Mouse (Mus musculus): ENCODE measurements around the gene Mrc1. TPM values are rescaled to one million over a fixed set of nuclear protein-coding genes. Genes with fewer than 3 reads are reported as not detected.

Gene Mrc1
- polyA plus RNA-seq, 1 experiment from 2014 or later, result 4.1 TPM

- Histone ChIP-seq H3K4me2 (ENCODE audit: low read length) (no peak overlapping the region), H3K27ac (ENCODE audit: low read length) (no peak overlapping the region), H3K27me3 (replicated peaks; ENCODE audit: control insufficient read depth, insufficient read depth, low read length) (no peaks in the 10 kb centered on the region), H3K9ac (replicated peaks; ENCODE audit: low read depth, low read length) (no peak overlapping the region), H3K4me1 (replicated peaks; ENCODE audit: control insufficient read depth, insufficient read depth, low read length) (no peaks in the 10 kb centered on the region), H3K9me3 (ENCODE audit: control insufficient read depth, low read length) (no peaks in the 10 kb centered on the region), H3K4me3 (replicated peaks; ENCODE audit: low read length) (no peak overlapping the region), H3K36me3 (ENCODE audit: control insufficient read depth, insufficient read depth) (no peaks in the 10 kb centered on the region)
- 85% methylated on average over 1 of the region's 1 CpGs for WGBS
- ATAC-seq, result no peak
Measured at GRCm38 (mm10) chr2:14210731-14211130, 18.5 kb upstream of the Mrc1 start.

DNA sequence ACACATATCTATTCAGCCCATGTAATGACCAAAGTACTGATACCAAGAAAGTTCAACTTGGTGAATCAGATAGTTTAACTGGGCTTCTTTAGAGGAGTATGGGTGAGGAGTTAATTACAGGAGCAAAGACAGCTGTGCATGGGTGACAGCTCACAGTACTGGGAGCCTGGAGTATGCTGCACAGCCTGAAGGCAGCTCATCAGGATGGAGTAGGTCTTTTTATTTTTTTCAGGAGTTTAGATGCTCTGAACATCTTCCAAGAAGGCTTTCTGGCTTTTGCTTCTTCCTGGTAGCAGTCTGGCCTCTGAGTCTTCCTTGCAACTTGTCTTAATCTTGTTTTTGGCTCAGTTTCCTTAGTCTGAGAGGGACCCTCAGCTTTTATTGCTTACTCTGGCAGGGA, 17.6 kb upstream of the Mrc1 start:
- no peaks in the 10 kb centered on the region for H3K4me1 ChIP-seq (replicated peaks; ENCODE audit: control insufficient read depth, insufficient read depth, low read length)

DNA sequence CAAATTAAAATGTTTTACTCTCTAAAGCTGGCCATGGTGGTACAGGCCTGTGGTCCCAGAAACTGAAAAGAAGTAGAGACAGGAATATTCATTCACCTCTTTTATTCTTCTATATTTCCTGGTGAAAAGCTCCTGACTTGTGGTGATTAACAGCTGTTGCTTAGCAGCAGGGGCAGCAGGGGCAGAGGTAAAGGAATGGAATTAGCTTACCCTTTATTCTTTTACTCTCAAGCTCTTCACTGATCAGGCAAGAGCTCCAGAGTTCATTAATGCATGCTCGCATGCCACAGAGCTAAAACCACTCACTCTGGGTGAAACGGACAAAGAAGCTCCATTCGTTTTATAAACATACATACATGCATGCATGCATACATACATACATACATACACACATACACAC, 14.4 kb upstream of the Mrc1 start:
- Histone ChIP-seq H3K4me2 (ENCODE audit: low read length) (no peak overlapping the region), H3K36me3 (ENCODE audit: control insufficient read depth, insufficient read depth) (no peaks in the 10 kb centered on the region), H3K9me3 (ENCODE audit: control insufficient read depth, low read length) (no peaks in the 10 kb centered on the region), H3K4me1 (replicated peaks; ENCODE audit: control insufficient read depth, insufficient read depth, low read length) (no peaks in the 10 kb centered on the region), H3K27ac (ENCODE audit: low read length) (no peak overlapping the region), H3K27me3 (replicated peaks; ENCODE audit: control insufficient read depth, insufficient read depth, low read length) (no peaks in the 10 kb centered on the region), H3K4me3 (replicated peaks; ENCODE audit: low read length) (no peak overlapping the region), H3K9ac (replicated peaks; ENCODE audit: low read depth, low read length) (no peak overlapping the region)
- ATAC-seq, result no peak
- 7% methylated on average over 3 of the region's 3 CpGs for WGBS

More for the DNA sequence above, 17.6 kb upstream of the Mrc1 start:
- Histone ChIP-seq H3K27me3 (replicated peaks; ENCODE audit: control insufficient read depth, insufficient read depth, low read length) (no peaks in the 10 kb centered on the region), H3K4me2 (ENCODE audit: low read length) (no peak overlapping the region), H3K36me3 (ENCODE audit: control insufficient read depth, insufficient read depth) (no peaks in the 10 kb centered on the region), H3K4me3 (replicated peaks; ENCODE audit: low read length) (no peak overlapping the region), H3K9ac (replicated peaks; ENCODE audit: low read depth, low read length) (no peak overlapping the region), H3K9me3 (ENCODE audit: control insufficient read depth, low read length) (no peaks in the 10 kb centered on the region), H3K27ac (ENCODE audit: low read length) (no peak overlapping the region)
- ATAC-seq, result no peak

DNA sequence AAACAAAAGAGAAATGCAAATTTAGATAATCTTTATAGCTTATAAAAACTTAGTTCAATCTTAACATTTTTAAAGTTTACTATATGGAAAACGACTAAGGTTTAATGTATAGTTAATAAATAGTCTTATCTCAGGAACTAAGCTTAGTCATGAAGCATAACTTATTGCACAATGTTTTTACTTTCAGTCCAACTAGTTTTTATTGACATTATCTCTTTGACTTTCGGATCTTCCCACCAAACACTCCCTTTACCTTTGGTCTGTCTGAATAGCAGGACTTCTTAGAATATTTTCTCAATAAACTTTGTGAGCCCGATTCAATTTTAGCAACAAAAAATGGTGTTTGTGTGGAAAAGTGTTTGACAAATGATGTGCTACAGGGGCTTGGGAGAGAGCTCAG, 12.5 kb upstream of the Mrc1 start:
- Histone ChIP-seq H3K9ac (replicated peaks; ENCODE audit: low read depth, low read length) (no peak overlapping the region), H3K4me3 (replicated peaks; ENCODE audit: low read length) (no peak overlapping the region), H3K36me3 (ENCODE audit: control insufficient read depth, insufficient read depth) (no peaks in the 10 kb centered on the region), H3K27ac (ENCODE audit: low read length) (no peak overlapping the region), H3K27me3 (replicated peaks; ENCODE audit: control insufficient read depth, insufficient read depth, low read length) (no peaks in the 10 kb centered on the region), H3K9me3 (ENCODE audit: control insufficient read depth, low read length) (no peaks in the 10 kb centered on the region), H3K4me2 (ENCODE audit: low read length) (no peak overlapping the region), H3K4me1 (replicated peaks; ENCODE audit: control insufficient read depth, insufficient read depth, low read length) (no peaks in the 10 kb centered on the region)
- 87% methylated on average over 3 of the region's 3 CpGs for whole genome bisulfite sequencing
- no peak for ATAC-seq

GRCm38 (mm10) chr2:14218126-14218525, 11.1 kb upstream of the Mrc1 start:
- Histone ChIP-seq H3K9ac (replicated peaks; ENCODE audit: low read depth, low read length) (no peak overlapping the region), H3K27me3 (replicated peaks; ENCODE audit: control insufficient read depth, insufficient read depth, low read length) (no peaks in the 10 kb centered on the region), H3K4me1 (replicated peaks; ENCODE audit: control insufficient read depth, insufficient read depth, low read length) (no peaks in the 10 kb centered on the region), H3K9me3 (ENCODE audit: control insufficient read depth, low read length) (no peaks in the 10 kb centered on the region), H3K4me2 (ENCODE audit: low read length) (no peak overlapping the region), H3K27ac (ENCODE audit: low read length) (no peak overlapping the region), H3K36me3 (ENCODE audit: control insufficient read depth, insufficient read depth) (no peaks in the 10 kb centered on the region), H3K4me3 (replicated peaks; ENCODE audit: low read length) (no peak overlapping the region)
- ATAC-seq, result no peak
- 86% methylated on average over 6 of the region's 6 CpGs for WGBS

- 81% methylated on average over 3 of the region's 4 CpGs for WGBS
- Histone ChIP-seq H3K4me2 (ENCODE audit: low read length) (no peak overlapping the region), H3K27ac (ENCODE audit: low read length) (no peak overlapping the region), H3K4me3 (replicated peaks; ENCODE audit: low read length) (no peak overlapping the region), H3K9me3 (ENCODE audit: control insufficient read depth, low read length) (no peaks in the 10 kb centered on the region), H3K27me3 (replicated peaks; ENCODE audit: control insufficient read depth, insufficient read depth, low read length) (no peaks in the 10 kb centered on the region), H3K36me3 (ENCODE audit: control insufficient read depth, insufficient read depth) (no peaks in the 10 kb centered on the region), H3K9ac (replicated peaks; ENCODE audit: low read depth, low read length) (no peak overlapping the region), H3K4me1 (replicated peaks; ENCODE audit: control insufficient read depth, insufficient read depth, low read length) (0 out of 2 replicates have a peak, but pooled peaks cover 2% of the 10 kb centered on the region)
- ATAC-seq, result no peak
Measured at GRCm38 (mm10) chr2:14224387-14224786, 4.8 kb upstream of the Mrc1 start.

GRCm38 (mm10) chr2:14228495-14228894, 697 bp upstream of the Mrc1 start:
- no peak overlapping the region for H3K4me2 ChIP-seq (ENCODE audit: low read length)
- H3K4me3 ChIP-seq (replicated peaks; ENCODE audit: low read length), result no peak overlapping the region
- H3K4me1 ChIP-seq (replicated peaks; ENCODE audit: control insufficient read depth, insufficient read depth, low read length), result 0 out of 2 replicates have a peak, but pooled peaks cover 2% of the 10 kb centered on the region
- H3K9me3 ChIP-seq (ENCODE audit: control insufficient read depth, low read length), result no peaks in the 10 kb centered on the region
- ATAC-seq, result no peak
- 64% methylated on average over 6 of the region's 6 CpGs for WGBS
- no peaks in the 10 kb centered on the region for H3K27me3 ChIP-seq (replicated peaks; ENCODE audit: control insufficient read depth, insufficient read depth, low read length)
- H3K9ac ChIP-seq (replicated peaks; ENCODE audit: low read depth, low read length), result no peak overlapping the region
- H3K27ac ChIP-seq (ENCODE audit: low read length), result no peak overlapping the region
- H3K36me3 ChIP-seq (ENCODE audit: control insufficient read depth, insufficient read depth), result no peaks in the 10 kb centered on the region

DNA sequence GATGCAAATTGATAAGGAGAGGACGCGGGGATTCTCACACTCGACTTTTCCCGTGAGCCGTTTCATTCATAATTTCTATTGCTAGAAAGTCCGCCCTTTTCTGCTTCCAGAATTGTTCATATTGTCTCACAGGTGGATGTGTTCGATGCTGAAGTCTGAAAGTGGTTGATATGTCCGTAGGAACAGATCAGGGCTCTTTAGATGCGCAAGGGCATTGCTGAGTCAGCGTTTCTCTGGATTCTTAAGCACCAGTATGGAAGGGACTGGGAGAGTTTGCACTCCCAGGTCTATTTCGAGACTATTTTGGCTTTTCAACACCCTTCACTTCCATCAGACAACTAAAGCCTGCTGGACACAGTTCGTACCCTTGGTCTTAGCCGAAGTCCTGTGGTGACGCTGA, 787 bp downstream of the Mrc1 start:
- WGBS, result 93% methylated on average over 14 of the region's 14 CpGs

DNA sequence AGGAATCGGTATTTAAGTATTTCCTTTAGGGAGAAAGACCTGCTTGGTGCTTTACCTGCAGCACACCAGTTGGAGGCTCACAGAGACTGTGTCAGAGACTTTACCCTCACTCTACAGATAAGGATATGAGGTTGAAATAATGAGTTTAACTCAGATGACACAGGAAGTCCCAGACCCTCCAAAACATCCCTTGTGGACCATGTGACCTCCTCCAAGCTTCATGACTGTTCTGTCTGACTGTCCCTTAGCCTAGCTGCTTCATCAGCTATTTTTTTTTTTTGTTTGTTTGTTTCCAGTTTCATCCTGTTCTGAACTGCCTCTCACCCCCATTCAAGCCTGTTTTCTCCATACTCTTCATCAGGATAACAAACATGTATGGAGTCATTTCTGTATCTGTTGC, 3.7 kb downstream of the Mrc1 start:
- Histone ChIP-seq H3K4me3 (replicated peaks; ENCODE audit: low read length) (no peak overlapping the region), H3K27ac (ENCODE audit: low read length) (no peak overlapping the region), H3K36me3 (ENCODE audit: control insufficient read depth, insufficient read depth) (no peaks in the 10 kb centered on the region), H3K27me3 (replicated peaks; ENCODE audit: control insufficient read depth, insufficient read depth, low read length) (no peaks in the 10 kb centered on the region), H3K4me1 (replicated peaks; ENCODE audit: control insufficient read depth, insufficient read depth, low read length) (0 out of 2 replicates have a peak, but pooled peaks cover 2% of the 10 kb centered on the region), H3K9ac (replicated peaks; ENCODE audit: low read depth, low read length) (no peak overlapping the region), H3K9me3 (ENCODE audit: control insufficient read depth, low read length) (no peaks in the 10 kb centered on the region), H3K4me2 (ENCODE audit: low read length) (no peak overlapping the region)
- ATAC-seq, result no peak
- WGBS, result 92% methylated on average over 1 of the region's 1 CpGs

More for the DNA sequence above, 787 bp downstream of the Mrc1 start:
- no peak overlapping the region for H3K9ac ChIP-seq (replicated peaks; ENCODE audit: low read depth, low read length)
- no peak overlapping the region for H3K27ac ChIP-seq (ENCODE audit: low read length)
- H3K27me3 ChIP-seq (replicated peaks; ENCODE audit: control insufficient read depth, insufficient read depth, low read length), result no peaks in the 10 kb centered on the region
- no peak overlapping the region for H3K4me2 ChIP-seq (ENCODE audit: low read length)
- H3K9me3 ChIP-seq (ENCODE audit: control insufficient read depth, low read length), result no peaks in the 10 kb centered on the region
- H3K4me3 ChIP-seq (replicated peaks; ENCODE audit: low read length), result no peak overlapping the region
- 0 out of 2 replicates have a peak, but pooled peaks cover 2% of the 10 kb centered on the region for H3K4me1 ChIP-seq (replicated peaks; ENCODE audit: control insufficient read depth, insufficient read depth, low read length)
- no peaks in the 10 kb centered on the region for H3K36me3 ChIP-seq (ENCODE audit: control insufficient read depth, insufficient read depth)
- no peak for ATAC-seq

GRCm38 (mm10) chr2:14233983-14234382, 4.8 kb downstream of the Mrc1 start:
- H3K4me3 ChIP-seq (replicated peaks; ENCODE audit: low read length), result no peak overlapping the region
- no peaks in the 10 kb centered on the region for H3K36me3 ChIP-seq (ENCODE audit: control insufficient read depth, insufficient read depth)
- no peaks in the 10 kb centered on the region for H3K4me1 ChIP-seq (replicated peaks; ENCODE audit: control insufficient read depth, insufficient read depth, low read length)
- no peak overlapping the region for H3K27ac ChIP-seq (ENCODE audit: low read length)
- no peak overlapping the region for H3K4me2 ChIP-seq (ENCODE audit: low read length)
- 81% methylated on average over 2 of the region's 2 CpGs for WGBS
- ATAC-seq, result no peak
- no peaks in the 10 kb centered on the region for H3K9me3 ChIP-seq (ENCODE audit: control insufficient read depth, low read length)
- H3K9ac ChIP-seq (replicated peaks; ENCODE audit: low read depth, low read length), result no peak overlapping the region
- no peaks in the 10 kb centered on the region for H3K27me3 ChIP-seq (replicated peaks; ENCODE audit: control insufficient read depth, insufficient read depth, low read length)

All from forebrain, embryonic 16.5 days (tissue).